Mouse (Mus musculus) C2C12 (cell line): ENCODE results near the gene Ifitm3.

Experiments
- CTCF ChIP-seq: IDR thresholded peaks from one replicate; pipeline ENCODE4 v1.5.1; 2011; ENCODE audit not compliant: control insufficient read depth, insufficient read depth, insufficient read length
- MAX ChIP-seq: IDR thresholded peaks from one replicate; pipeline ENCODE4 v1.6.1; 2011; ENCODE audit warnings: mild to moderate bottlenecking, control low read depth

GRCm38 (mm10) chr7:141055785-141056184, 45.2 kb upstream of the Ifitm3 start:
- TF ChIP-seq CTCF (no peak), MAX (no peak)
